Mouse (Mus musculus) hindbrain, embryonic 16.5 days (tissue): ENCODE measurements at regions not wholly inside any gene's neighbourhood (a gene's known extent, or its start where the extent isn't known, plus 50 kb on each side); places are given as distances from the start of the nearest gene placed in this dataset.

Experiments
- ATAC-seq: fragments of 200-750 bp; cut with Nextera tagmentation; 2 replicates; pipeline ENCODE4 v1.8.0; 2017; ENCODE audit warnings: moderate TSS enrichment, moderate library complexity
- H3K27ac ChIP-seq: fragments of 300-500 bp; sonication (generic); 2 replicates; pipeline ENCODE4 v1.5.1; 2014; ENCODE audit warnings: low read depth, mild to moderate bottlenecking, control low read depth, low read length, moderate library complexity
- H3K27me3 ChIP-seq: fragments of 300-500 bp; sonication (generic); replicated peaks from 2 replicates; pipeline ENCODE4 v1.6.1; 2014; ENCODE audit warnings: low read length; ENCODE audit not compliant: control insufficient read depth, insufficient read depth
- H3K36me3 ChIP-seq: fragments of 300-500 bp; sonication (generic); 2 replicates; pipeline ENCODE4 v1.6.1; 2014; ENCODE audit warnings: mild to moderate bottlenecking, low read length, moderate library complexity, mixed read lengths; ENCODE audit not compliant: control insufficient read depth, insufficient read depth
- H3K4me1 ChIP-seq: fragments of 300-500 bp; sonication (generic); 2 replicates; pipeline ENCODE4 v1.6.1; 2014; ENCODE audit warnings: low read depth, low read length; ENCODE audit not compliant: control insufficient read depth, insufficient read depth
- H3K4me2 ChIP-seq: fragments of 300-500 bp; sonication (generic); 2 replicates; pipeline ENCODE4 v1.6.1; 2014; ENCODE audit warnings: mild to moderate bottlenecking, low read length, control low read depth, moderate library complexity
- H3K4me3 ChIP-seq: fragments of 300-500 bp; sonication (generic); 2 replicates; pipeline ENCODE4 v1.5.1; 2014; ENCODE audit warnings: mild to moderate bottlenecking, low read length, control low read depth, moderate library complexity
- H3K9ac ChIP-seq: fragments of 300-500 bp; sonication (generic); 2 replicates; pipeline ENCODE4 v1.6.1; 2014; ENCODE audit warnings: low read depth, mild to moderate bottlenecking, control low read depth, low read length, moderate library complexity
- H3K9me3 ChIP-seq: fragments of 300-500 bp; sonication (generic); 2 replicates; pipeline ENCODE4 v1.6.1; 2014; ENCODE audit warnings: mild to moderate bottlenecking, low read length, moderate library complexity; ENCODE audit not compliant: control insufficient read depth
- WGBS: fragments of 180-500 bp; shearing (Covaris S2); extraction: QIAGEN DNeasy Blood & Tissue Kit; methylation state at CpG from one replicate; pipeline ENCODE4 v1.1.7; 2014; 5-methylcytosine and 5-hydroxymethylcytosine counted together

- no peak overlapping the region for H3K27ac ChIP-seq
- ATAC-seq = no peak
- WGBS = 85% methylated on average over 1 of the region's 1 CpGs
- no peak overlapping the region for H3K4me3 ChIP-seq
- H3K36me3 ChIP-seq = no peaks in the 10 kb centered on the region
- H3K4me1 ChIP-seq = no peaks in the 10 kb centered on the region
- H3K9me3 ChIP-seq = no peaks in the 10 kb centered on the region
- H3K27me3 ChIP-seq = no peaks in the 10 kb centered on the region
- H3K9ac ChIP-seq = no peak overlapping the region
- H3K4me2 ChIP-seq = no peak overlapping the region
Measured at GRCm38 (mm10) chr12:70648812-70649188, 176.5 kb upstream of the Frmd6 start.

- Histone ChIP-seq H3K4me2 (no peak overlapping the region), H3K27ac (no peak overlapping the region), H3K4me3 (no peak overlapping the region), H3K9ac (no peak overlapping the region), H3K27me3 (no peaks in the 10 kb centered on the region), H3K9me3 (no peaks in the 10 kb centered on the region), H3K36me3 (no peaks in the 10 kb centered on the region), H3K4me1 (no peaks in the 10 kb centered on the region)
- ATAC-seq = no peak
- WGBS = 92% methylated on average over 2 of the region's 2 CpGs
Measured at GRCm38 (mm10) chr12:70649691-70650090, 175.6 kb upstream of the Frmd6 start.

GRCm38 (mm10) chr12:70650470-70650869, 174.8 kb upstream of the Frmd6 start:
- H3K9me3 ChIP-seq = no peaks in the 10 kb centered on the region
- no peaks in the 10 kb centered on the region for H3K4me1 ChIP-seq
- no peaks in the 10 kb centered on the region for H3K27me3 ChIP-seq
- H3K36me3 ChIP-seq = no peaks in the 10 kb centered on the region
- no peak overlapping the region for H3K4me2 ChIP-seq
- no peak for ATAC-seq
- H3K9ac ChIP-seq = no peak overlapping the region
- H3K4me3 ChIP-seq = no peak overlapping the region
- H3K27ac ChIP-seq = no peak overlapping the region
- WGBS = 70% methylated on average over 4 of the region's 4 CpGs

- H3K36me3 ChIP-seq = no peaks in the 10 kb centered on the region
- no peaks in the 10 kb centered on the region for H3K27me3 ChIP-seq
- no peak overlapping the region for H3K9ac ChIP-seq
- no peaks in the 10 kb centered on the region for H3K4me1 ChIP-seq
- no peak overlapping the region for H3K4me2 ChIP-seq
- H3K4me3 ChIP-seq = no peak overlapping the region
- no peak overlapping the region for H3K27ac ChIP-seq
- no peak for ATAC-seq
- 82% methylated on average over 3 of the region's 3 CpGs for WGBS
- no peaks in the 10 kb centered on the region for H3K9me3 ChIP-seq
Measured at GRCm38 (mm10) chr12:70652751-70653150, 172.6 kb upstream of the Frmd6 start.

- Histone ChIP-seq H3K4me3 (no peak overlapping the region), H3K9ac (no peak overlapping the region), H3K36me3 (no peaks in the 10 kb centered on the region), H3K4me2 (no peak overlapping the region), H3K4me1 (no peaks in the 10 kb centered on the region), H3K27ac (no peak overlapping the region), H3K27me3 (no peaks in the 10 kb centered on the region), H3K9me3 (no peaks in the 10 kb centered on the region)
- no peak for ATAC-seq
- WGBS = 76% methylated on average over 8 of the region's 8 CpGs
Measured at GRCm38 (mm10) chr12:70653971-70654370, 171.3 kb upstream of the Frmd6 start.

GRCm38 (mm10) chr12:70654546-70654945, 170.8 kb upstream of the Frmd6 start:
- no peaks in the 10 kb centered on the region for H3K9me3 ChIP-seq
- H3K9ac ChIP-seq = no peak overlapping the region
- no peaks in the 10 kb centered on the region for H3K36me3 ChIP-seq
- no peak overlapping the region for H3K4me3 ChIP-seq
- H3K27me3 ChIP-seq = no peaks in the 10 kb centered on the region
- H3K4me2 ChIP-seq = no peak overlapping the region
- no peaks in the 10 kb centered on the region for H3K4me1 ChIP-seq
- 70% methylated on average over 3 of the region's 3 CpGs for WGBS
- peak; percentile 42; the same call in 1 of the 2 replicates for ATAC-seq
- no peak overlapping the region for H3K27ac ChIP-seq

- Histone ChIP-seq H3K27me3 (no peaks in the 10 kb centered on the region), H3K4me2 (no peak overlapping the region), H3K36me3 (no peaks in the 10 kb centered on the region), H3K27ac (no peak overlapping the region), H3K4me1 (no peaks in the 10 kb centered on the region), H3K4me3 (no peak overlapping the region), H3K9me3 (no peaks in the 10 kb centered on the region), H3K9ac (no peak overlapping the region)
- WGBS = 93% methylated on average over 2 of the region's 2 CpGs
- no peak for ATAC-seq
Measured at GRCm38 (mm10) chr12:70655411-70655811, 169.9 kb upstream of the Frmd6 start.

GRCm38 (mm10) chr12:70655900-70656544, 169.3 kb upstream of the Frmd6 start:
- Histone ChIP-seq H3K9me3 (no peaks in the 10 kb centered on the region), H3K4me1 (no peaks in the 10 kb centered on the region), H3K9ac (no peak overlapping the region), H3K36me3 (no peaks in the 10 kb centered on the region), H3K27ac (no peak overlapping the region), H3K27me3 (no peaks in the 10 kb centered on the region), H3K4me3 (no peak overlapping the region), H3K4me2 (no peak overlapping the region)
- 71% methylated on average over 8 of the region's 8 CpGs for WGBS
- ATAC-seq = no peak

- H3K4me2 ChIP-seq = no peak overlapping the region
- H3K4me3 ChIP-seq = no peak overlapping the region
- no peak for ATAC-seq
- no peak overlapping the region for H3K27ac ChIP-seq
- no peaks in the 10 kb centered on the region for H3K4me1 ChIP-seq
- H3K9ac ChIP-seq = no peak overlapping the region
- no peaks in the 10 kb centered on the region for H3K36me3 ChIP-seq
- no peaks in the 10 kb centered on the region for H3K9me3 ChIP-seq
- WGBS = 76% methylated on average over 7 of the region's 7 CpGs
- H3K27me3 ChIP-seq = no peaks in the 10 kb centered on the region
Measured at GRCm38 (mm10) chr12:70656805-70657492, 168.4 kb upstream of the Frmd6 start.
